Mouse (Mus musculus) thymus, postnatal 0 days (tissue): ENCODE data around the gene Flywch2. TPM values are rescaled to one million over a fixed set of nuclear protein-coding genes. Genes with fewer than 3 reads are reported as not detected.

Source experiments
- microRNA-seq: library from miRNA; unstranded; fragments of <30 nt; microRNA quantifications from one replicate; pipeline ENCODE4, GENCODE M21; 2016; ENCODE audit warnings: borderline number of aligned reads
- polyA plus RNA-seq: library from polyadenylated mRNA; unstranded; fragments of >200 nt; fragmentation: Nextera tagmentation; extraction: Ambion mirVana; gene quantifications from 2 replicates; pipeline ENCODE4 v1.2.1, GENCODE M21; 2015

Gene Flywch2
- polyA plus RNA-seq, 1 experiment from 2014 or later = 14.6 TPM

Small RNA genes lying within 50 kb of the gene (microRNA-seq; reads per million reads assigned to microRNA genes)
- gene Mir5125 = not detected

Other genes starting within 250 kb of the Flywch2 start
- 14.6 and 14.9 TPM in 2 replicates for gene Zfp213, start 221.8 kb downstream of the Flywch2 start, polyA plus RNA-seq
- gene Zfp13, start 186.6 kb downstream of the Flywch2 start, polyA plus RNA-seq = 1.5 and 1.7 TPM in 2 replicates
- gene Zscan10, start 185.2 kb downstream of the Flywch2 start, polyA plus RNA-seq = 0.05 and 0.08 TPM in 2 replicates
- gene Mmp25, start 140.8 kb downstream of the Flywch2 start, polyA plus RNA-seq = 0.59 and 1.1 TPM in 2 replicates
- gene Bicdl2, start 125.6 kb downstream of the Flywch2 start, polyA plus RNA-seq = 0.58 and 0.99 TPM in 2 replicates
- gene Hcfc1r1, start 112.5 kb downstream of the Flywch2 start, polyA plus RNA-seq = 62.0 and 70.7 TPM in 2 replicates
- 47.3 and 50.7 TPM in 2 replicates for gene Thoc6, start 112.2 kb downstream of the Flywch2 start, polyA plus RNA-seq
- gene Tnfrsf12a, start 108.6 kb downstream of the Flywch2 start, polyA plus RNA-seq = 6.0 and 9.4 TPM in 2 replicates
- gene Cldn6, start 106.8 kb downstream of the Flywch2 start, polyA plus RNA-seq = 0.39 and 0.45 TPM in 2 replicates
- gene Cldn9, start 102.1 kb downstream of the Flywch2 start, polyA plus RNA-seq = 0.57 and 1.3 TPM in 2 replicates
- gene 1520401A03Rik, start 63.3 kb downstream of the Flywch2 start, polyA plus RNA-seq = 0.26 and 0.77 TPM in 2 replicates
- 35.9 and 40.1 TPM in 2 replicates for gene Pkmyt1, start 59.7 kb downstream of the Flywch2 start, polyA plus RNA-seq
- gene Paqr4, start 45.2 kb downstream of the Flywch2 start, polyA plus RNA-seq = 6.1 and 7.6 TPM in 2 replicates
- 7.2 and 7.3 TPM in 2 replicates for gene Kremen2, start 40.2 kb downstream of the Flywch2 start, polyA plus RNA-seq
- 37.7 and 41.0 TPM in 2 replicates for gene Flywch1, start 14.5 kb downstream of the Flywch2 start, polyA plus RNA-seq
- gene Srrm2, start 4.5 kb upstream of the Flywch2 start, polyA plus RNA-seq = 318 and 508 TPM in 2 replicates
- 1,085 and 1,139 TPM in 2 replicates for gene Elob, start 43.1 kb upstream of the Flywch2 start, polyA plus RNA-seq
- gene Prss33, start 50.0 kb upstream of the Flywch2 start, polyA plus RNA-seq = 0.40 and 0.48 TPM in 2 replicates
- 0.12 and 0.14 TPM in 2 replicates for gene Prss32, start 57.8 kb upstream of the Flywch2 start, polyA plus RNA-seq
- 0.28 and 0.42 TPM in 2 replicates for gene Prss41, start 58.1 kb upstream of the Flywch2 start, polyA plus RNA-seq
- gene Prss21, start 82.0 kb upstream of the Flywch2 start, polyA plus RNA-seq = not detected in 2 replicates
- gene Dcpp1, start 94.8 kb upstream of the Flywch2 start, polyA plus RNA-seq = 3.0 TPM in 2 replicates
- gene Dcpp2, start 94.8 kb upstream of the Flywch2 start, polyA plus RNA-seq = 0.65 and 1.1 TPM in 2 replicates
- gene Dcpp3, start 131.4 kb upstream of the Flywch2 start, polyA plus RNA-seq = 1.9 and 3.2 TPM in 2 replicates
- 1.6 and 1.8 TPM in 2 replicates for gene Sbp, start 155.6 kb upstream of the Flywch2 start, polyA plus RNA-seq
- gene Sbpl, start 169.2 kb upstream of the Flywch2 start, polyA plus RNA-seq = 2.8 and 3.9 TPM in 2 replicates
- 0.65 and 0.77 TPM in 2 replicates for gene Prss30, start 194.5 kb upstream of the Flywch2 start, polyA plus RNA-seq
- gene Prss22, start 212.0 kb upstream of the Flywch2 start, polyA plus RNA-seq = 0.22 and 0.70 TPM in 2 replicates